Mouse (Mus musculus) cerebellum, adult 2 months (tissue): ENCODE measurements around the gene Mocs2.

ENCODE experiments used
- CTCF ChIP-seq: fragments of 200-500 bp; IDR thresholded peaks from 2 replicates; pipeline ENCODE4 v1.5.1; 2011; ENCODE audit warnings: low read depth, mild to moderate bottlenecking, control low read depth, low read length, moderate library complexity, borderline replicate concordance; ENCODE audit not compliant: insufficient read depth
- POLR2A ChIP-seq: fragments of 200-500 bp; IDR thresholded peaks from 2 replicates; pipeline ENCODE4 v1.6.1; 2011; ENCODE audit warnings: low read length, control low read depth, borderline replicate concordance; ENCODE audit not compliant: insufficient read depth

DNA sequence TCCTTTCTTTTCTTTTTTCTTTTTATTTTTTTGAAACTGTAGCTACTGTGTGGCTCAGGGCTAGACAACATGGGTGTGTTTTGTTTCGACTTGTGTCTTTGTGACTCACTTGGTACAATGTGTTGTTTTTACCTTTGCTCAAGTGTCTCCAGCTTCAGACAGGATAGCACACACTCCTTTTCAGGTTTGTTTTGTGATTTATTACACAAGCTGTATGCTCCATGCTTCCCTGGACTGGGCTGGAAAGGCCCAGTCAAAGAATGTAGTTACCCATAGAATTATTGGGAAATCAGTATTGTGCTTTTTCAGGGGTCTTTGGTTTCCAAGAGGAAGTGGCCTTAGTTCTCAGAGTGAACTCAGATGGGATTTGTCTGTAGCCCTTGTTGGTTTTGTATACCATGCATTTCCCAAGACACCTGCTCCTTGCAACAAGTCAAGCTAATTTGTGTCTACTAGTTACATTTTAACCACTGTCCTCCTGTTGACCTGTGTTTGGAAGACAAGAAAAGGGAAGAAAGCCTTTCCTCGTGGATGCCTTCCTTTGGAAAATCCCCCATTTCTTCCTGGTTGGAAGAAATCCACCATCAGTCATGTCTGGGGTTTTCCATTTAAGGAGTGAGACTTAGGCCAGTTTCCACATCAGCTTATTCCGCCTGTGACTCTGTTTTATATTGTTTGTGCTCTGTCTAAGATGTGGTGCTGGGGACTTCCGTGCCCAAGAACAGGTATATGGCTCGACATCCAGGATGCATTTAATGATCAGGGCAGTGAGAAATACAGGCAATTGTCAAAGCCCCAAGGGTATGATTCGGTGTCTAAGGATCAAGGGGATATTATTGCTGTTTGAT lies 34.5 kb downstream of the Mocs2 start:
- TF ChIP-seq CTCF (no peak), POLR2A (no peak)
